Mouse (Mus musculus): ENCODE data around the gene Satb1.

Satb1 gene

DNA sequence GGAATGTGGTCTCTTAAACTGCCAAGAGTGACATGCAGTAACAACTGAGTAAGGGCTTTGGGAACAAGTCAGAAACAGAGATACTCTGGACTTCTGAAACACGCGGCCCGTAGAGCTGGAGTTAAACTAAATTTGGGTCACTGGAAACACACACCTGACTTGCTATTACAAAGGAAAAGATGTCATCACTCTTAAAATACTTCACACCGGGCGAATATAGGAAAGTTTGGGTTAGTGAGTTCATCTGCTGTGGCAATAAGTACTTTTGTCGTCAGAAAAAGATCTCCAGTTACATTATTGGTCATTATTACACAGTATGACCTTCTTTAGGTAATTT, 19.3 kb downstream of the Satb1 start:
- no peak for DNase-seq

DNA sequence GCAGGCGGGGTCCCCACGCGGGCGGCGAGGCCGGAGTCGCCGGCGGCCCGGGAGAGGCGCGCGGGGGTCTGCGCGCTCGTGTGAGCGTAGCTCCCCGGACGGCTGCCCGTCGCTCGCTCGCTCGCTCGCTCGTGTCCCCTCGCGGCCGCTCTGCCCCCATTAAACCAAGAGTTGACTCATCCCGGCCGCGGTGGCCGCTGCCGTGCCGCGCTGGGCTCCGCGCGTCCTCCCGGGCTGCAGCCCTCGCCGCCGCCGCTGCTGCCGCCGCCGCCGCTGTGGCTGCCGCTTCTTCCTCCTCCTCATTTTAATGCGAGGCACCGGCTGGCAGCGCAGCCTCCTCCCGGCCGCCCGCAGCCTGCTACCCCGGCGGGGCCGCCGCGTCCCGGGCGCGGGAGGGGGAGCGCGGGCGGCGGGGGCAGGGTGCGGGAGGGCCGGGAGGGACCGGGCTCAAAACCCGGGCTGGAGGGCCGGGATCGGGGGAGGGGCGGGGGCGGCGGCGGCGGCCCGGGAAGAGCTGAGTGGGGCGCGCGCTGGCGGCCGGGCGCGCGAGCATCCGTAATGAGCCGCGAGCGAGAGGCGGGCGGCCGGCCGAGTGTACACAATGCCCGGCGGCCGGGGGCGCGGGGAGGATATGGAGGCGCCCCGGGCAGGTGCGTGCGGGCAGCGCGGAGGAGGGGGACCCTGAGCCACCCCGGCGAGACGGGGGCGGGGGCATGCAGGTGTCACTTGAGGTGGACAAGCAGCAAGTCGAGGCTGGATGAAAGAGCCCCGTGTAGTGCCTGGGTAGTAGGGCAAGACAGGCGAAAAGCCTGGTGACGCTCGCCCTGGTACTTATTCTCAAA, 19.9 kb downstream of the Satb1 start:
- peak; percentile 82 to 86 for DNase-seq

DNA sequence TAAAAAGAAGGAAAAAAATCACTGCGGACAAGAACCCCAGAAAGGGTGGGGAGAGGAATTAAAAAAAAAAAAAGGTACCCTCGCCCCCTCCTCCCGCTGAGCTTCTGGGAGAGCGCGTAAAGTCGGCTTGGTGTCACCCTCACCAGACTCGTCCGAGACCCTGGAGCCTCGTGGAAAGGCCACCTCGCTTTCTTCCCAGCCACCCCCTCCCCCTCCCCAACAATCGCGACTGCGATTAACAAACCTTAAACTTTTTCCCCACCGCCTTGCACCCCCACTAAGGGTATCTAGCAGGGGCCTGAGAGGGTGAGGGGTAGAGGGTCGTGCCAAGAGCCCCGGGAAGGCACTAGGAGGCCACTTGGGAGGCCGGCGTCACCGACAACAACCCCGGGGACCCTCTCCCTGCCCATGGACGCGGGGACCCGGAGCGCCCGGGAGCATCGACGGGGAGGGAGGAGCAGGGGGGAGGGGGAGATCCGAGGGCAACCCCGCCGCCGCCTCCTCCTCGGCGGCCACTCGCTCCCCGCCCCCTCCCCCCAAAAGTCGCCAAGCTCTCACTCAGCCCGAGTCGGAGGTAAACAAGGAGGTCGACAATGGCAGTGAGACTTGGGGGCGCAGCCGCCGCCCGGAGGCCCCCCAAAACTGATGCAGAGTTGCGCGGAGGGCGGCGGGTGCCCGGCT, 20.7 kb downstream of the Satb1 start:
- peak; percentile 63 to 70 for DNase-seq

DNA sequence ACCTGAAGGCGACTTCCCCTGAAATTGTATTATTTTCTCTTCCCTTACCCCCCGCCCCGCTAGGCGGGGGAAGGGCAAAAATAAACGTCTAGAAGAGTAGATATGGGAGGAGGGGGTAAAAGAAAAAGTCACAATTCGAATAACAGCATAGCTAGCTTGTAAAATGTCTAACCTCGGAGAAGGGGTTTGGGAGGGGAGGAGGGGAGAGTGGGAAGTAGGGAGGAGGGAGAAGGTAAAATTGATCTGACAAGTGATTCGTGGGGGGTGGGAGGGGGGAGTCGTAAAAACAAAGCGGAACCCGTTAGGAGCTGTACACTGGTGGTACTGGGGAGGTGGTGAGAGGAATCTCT, 21.2 kb downstream of the Satb1 start:
- peak; percentile 23 to 48 for DNase-seq

DNA sequence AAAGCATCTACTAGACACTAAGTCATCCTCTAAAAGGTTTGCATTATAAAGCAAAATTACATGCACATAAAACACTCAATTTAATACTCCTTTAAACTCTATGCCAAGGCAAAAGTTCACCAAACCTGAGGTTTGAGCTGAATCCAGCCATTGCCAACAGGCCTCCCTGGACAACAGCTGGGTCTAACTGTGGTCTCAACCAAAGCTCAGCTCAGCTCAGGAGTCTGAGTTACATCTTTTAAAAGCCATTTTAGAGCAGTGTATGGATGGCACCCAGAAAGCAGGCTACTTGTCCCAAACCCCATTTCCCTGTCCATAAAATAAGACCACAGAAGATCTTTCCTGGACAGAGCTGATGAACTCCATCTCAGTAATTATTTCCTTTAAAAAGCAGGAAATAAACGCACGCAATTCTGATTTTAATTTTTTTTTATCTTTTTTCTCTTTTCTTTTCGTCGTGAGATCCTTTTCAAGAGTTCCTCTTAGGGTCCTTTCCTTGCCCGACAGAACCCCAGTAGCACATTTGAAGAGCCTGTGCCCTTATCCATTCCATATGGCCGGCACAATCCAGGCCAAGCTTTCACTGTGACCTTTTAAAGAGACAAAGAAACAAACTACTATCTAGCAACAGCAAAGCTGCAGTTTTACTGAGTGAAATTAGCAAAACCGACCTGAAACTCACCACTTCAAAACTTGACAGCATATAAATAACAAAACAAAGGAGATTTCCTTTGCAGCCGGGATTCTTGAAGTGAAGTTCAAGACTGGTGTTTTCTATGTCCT, 21.8 kb downstream of the Satb1 start:
- DNase-seq = peak; percentile 76 to 81

DNA sequence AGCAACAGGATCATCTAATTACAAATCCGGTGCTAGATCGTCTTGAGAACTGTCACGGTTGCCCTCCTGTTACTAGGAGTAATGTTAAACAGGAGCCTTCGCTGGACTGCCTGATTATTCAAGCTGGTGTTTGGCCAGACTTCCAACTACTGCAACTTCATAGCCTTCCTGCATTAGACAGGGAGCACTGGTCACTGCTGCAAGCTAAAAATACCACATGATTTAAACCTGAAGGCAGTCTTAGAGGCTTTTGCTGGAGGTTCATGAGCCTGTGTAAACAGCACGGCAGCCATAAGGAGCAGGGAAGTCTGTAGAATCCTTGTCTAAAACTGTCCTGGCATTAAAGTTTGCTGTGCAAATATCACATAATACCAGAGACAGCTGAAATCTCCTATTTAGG, 25.7 kb downstream of the Satb1 start:
- DNase-seq = no peak

DNA sequence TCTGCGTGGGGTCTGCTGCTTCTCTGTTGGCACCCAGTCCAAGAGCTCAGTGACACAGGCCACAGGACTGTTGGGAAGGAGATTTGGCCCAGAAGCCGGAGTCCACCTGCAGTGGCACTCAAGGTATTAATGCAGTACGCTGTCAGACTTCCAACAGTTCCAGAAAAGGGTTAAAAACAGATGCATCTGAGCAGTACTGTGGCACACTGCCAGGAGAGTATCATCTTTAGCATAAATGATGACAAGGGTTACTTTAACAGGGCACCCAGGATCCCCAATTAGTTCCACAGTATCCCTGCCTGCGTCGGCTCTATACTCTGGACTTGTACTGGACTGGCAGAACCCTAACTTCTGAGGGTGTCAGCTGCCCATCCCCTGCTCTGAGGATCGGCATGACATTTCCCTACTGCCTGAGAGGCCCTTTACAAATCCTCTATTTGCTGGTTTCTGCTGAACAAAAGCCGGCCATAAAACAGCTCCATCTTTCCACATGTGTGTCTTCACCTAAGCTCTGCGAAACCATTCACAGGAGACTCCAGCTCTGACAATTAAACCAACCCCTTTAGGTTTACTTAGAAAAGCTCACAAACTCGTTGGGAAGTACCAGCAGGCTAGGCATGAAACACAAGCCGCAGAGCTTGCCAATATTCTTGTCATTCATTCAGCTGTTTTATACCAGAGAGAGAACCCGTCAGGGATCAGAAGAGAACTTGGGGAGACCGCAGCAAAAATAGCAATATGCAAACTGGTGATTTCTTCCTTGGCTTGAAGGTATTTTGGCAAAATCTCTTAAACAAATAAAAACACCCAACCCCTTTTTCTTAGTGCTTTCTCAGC, 26.7 kb downstream of the Satb1 start:
- peak; percentile 23 to 31 for DNase-seq

DNA sequence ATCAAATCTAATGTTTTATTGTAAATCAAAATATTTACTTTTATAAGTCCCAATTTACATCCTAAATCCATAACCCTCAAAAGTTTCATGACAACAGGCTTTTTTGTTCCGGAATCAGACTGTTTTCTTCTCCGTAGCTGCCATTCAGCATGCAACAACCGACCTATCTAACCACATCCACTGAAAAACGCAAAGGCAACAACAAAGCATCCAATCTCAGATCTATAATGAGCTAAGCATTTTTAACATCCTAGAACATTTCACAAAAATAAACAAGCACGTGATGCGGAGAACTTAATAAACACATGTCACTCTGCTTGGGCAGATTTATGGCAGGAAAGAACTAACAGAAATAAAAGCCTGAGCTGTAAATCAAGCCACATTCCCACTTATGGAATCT, 32.9 kb downstream of the Satb1 start:
- no peak for DNase-seq

DNA sequence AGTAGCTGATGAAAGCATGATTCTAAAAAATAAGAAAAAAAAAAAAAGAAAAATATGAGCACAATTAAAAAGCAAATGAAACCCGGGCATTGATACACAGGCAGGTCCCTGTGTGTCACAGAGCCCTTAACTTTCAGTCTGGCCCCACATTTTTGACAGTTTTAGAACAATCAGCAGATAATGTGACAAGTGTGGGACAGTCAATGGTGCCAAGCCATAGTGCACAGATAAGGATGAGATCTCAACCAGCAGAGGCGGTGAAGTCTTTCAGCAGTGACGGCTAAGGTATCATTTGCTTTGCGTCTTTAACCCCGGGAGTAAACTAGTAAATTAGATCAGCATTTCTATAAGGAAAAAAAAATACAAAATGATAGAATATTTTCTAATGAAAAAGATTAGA, 36.6 kb downstream of the Satb1 start:
- DNase-seq = no peak

DNA sequence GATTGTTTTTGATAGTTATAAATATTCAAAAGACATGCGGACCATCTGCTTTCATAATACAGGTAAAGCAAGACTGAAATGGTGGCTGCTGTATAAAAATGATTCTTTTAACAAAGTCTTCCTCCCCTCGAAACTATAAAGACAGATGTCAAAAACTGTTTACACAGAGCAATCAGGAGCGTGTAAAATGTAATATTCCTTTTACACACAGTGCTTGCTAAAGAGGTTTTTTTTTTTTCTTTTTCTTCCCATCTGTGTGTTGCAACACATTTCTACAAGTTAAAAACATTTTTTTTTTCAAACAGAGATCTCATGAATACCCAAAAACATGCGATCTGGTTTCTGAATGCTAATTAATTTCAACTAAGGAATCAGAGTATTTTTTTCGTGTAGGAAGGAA, 41.9 kb downstream of the Satb1 start:
- DNase-seq = no peak

DNA sequence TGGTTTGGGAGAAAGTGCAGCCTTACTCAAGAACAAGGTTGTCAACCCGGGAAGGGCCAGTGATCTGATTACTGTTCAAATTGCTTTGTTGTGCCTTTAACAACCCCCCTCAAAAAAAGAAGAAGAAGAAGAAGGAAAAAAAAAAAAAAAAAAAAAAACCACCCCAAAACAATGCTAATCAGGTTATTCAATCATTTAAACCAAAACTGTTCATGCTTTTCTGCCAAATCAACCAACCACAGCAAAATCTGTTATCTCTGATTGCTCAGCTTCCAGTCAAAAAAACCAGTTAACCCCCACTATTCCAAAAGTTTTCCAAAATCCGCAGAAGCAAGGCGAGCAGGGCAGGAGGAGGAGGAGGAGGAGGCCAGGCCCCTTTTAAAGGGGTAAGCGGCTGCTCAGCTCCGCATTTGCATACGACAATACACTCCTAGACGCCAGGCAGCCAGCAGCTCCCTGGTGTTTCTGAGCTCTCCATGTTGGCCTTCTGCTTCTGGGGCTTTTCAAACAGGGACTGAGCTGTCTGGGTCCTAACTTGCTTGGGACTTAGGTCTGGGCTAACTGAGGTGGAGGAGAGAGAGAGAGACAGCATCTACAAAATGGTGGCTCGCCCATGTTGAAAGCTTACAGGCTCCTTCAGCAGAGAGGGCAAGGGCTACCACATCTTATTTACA, 42.6 kb downstream of the Satb1 start:
- DNase-seq = peak; percentile 37 to 41

DNA sequence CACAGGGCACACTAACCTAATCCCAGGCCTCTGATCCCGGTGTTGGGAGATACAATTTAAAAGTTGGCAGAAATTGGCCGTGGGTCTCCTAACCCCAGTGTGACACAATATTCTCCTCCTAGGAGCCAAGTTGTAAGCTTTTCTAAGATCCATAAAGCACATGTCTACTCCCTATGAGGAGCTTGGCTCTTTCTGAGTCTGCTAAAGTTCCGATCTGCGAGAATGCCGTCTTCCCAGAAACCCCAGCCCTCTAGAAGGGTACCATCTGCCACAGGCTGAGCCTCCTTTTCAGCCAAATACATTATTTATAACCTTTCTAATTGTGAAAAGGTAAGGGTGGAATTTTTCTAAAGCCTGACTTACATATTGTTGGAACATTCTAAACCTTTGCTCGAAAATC, 43.3 kb downstream of the Satb1 start:
- peak; percentile 33 to 60 for DNase-seq

DNA sequence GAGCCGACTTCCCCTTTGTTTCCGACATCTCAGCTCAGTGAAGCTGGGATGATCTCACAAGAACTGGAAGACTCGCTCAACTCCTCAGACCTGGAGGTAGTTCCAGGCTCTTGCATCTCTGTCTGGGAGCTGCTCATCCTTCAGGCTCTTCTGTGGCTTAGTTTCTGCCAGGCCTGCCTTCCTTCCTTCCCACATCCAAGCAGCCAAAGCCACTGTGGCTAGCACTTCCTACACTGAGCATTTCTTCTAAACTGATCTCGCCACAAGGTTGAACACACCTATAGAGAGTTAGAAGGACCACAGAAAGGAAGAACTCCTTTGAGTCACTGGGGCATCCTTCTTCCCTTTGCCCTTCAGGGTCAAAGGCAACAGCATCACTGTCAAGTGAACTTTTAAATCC, 44.0 kb downstream of the Satb1 start:
- no peak for DNase-seq

DNA sequence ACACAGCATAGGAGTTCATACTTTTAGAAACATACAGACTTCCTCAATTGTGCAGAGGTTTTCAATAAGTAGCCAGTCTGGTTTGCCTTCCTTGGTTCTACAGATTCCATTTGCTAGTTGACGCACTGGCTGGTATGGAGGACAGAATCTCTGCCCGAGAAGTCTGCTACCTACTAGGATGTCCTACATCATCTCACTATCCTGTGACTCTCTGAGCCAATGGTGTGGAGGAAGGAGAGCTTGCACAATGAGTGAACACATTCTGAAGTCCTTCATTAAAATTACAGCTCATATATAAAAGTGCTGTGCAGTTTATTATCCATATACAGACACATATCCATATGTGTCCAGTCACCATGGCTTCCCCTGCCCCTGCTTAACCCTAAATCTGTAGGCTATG, 45.1 kb downstream of the Satb1 start:
- no peak for DNase-seq

DNA sequence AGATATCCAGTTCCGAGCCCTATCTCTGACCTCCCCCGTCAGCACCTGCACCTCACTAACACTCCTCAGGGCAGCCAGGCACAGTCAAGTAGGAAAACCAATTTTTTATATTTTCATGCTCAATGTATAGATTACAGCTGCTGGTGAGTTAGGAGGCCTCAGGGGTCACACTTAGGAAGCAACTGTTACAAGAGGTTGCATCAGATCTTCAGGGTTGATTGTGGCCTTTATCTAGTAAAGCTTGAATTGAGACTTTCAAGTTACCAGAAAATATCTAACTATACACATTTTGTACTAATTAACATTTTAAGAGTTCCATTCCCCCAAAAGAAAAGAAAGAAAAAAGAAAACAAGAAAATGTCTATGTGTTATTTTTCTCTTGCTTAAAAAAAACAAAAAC, 47.0 kb downstream of the Satb1 start:
- no peak for DNase-seq

DNA sequence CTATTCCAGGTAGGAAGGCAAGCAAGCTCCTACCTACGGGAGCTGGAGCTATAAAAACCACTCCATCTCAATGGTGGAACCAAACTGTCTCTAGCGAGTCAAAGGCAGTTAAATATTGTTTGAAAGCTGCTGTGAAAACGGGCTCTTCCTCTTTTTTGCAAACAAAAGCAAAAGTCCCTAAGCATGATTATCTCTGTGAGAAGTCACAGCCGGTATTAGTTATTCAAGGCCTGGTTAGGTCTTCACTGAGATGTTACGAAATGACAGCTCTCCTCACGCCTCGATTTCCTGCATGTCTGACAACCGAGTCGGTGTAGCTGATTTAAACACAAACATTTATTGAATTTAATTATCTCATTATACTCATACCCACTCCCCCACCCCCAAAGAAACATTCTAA, 48.2 kb downstream of the Satb1 start:
- no peak for DNase-seq

DNA sequence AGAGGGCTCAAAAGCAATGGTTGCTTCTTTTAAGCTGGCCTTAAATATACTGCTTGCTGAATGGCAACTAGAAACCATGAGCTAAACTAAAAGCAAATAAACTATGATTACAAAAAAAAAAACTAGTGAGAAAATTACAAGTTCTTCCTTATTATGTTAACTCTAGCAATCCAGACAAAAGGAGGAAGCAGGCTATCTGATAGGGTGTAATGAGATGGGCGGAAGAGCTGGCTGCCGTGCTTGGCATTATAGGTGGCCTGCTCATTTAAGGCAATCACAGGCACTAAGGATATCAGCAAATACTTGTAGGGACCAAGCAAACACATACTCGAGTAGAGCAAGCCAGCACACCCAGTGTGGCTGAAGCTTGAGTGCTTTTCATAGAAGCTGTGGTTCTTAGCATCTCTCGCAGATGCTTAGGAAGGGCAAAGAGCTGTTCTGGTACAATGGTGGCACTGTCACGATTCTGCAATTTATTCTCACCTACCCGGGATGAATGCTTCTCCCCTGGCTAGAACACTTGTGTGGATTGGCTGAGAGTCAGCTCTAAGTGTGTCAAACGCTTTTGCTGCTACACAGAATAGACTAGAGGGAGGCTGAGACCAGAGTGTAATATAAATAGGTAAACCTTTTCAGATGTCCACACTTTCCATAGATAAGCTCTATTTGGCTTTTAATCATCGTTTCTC, 49.4 kb downstream of the Satb1 start:
- no peak for DNase-seq

DNA sequence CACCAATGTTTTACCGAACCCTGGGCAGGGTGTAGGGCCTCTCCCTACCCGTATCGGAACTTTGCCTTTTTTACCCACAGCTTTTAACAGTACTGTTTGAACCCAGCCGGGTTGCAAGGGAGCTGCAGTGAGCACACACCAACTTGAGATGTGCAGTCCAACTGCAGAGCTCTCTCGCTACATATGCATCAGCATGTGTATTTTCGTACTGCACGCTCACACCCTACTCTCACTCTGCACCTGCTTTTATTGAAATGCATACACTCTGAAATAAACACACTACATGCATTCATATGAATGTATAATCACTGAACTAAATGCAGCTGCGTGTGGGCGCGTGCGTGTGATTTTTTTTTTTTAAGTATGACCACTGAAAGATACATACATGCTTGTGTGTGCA, 53.1 kb downstream of the Satb1 start:
- no peak for DNase-seq

DNA sequence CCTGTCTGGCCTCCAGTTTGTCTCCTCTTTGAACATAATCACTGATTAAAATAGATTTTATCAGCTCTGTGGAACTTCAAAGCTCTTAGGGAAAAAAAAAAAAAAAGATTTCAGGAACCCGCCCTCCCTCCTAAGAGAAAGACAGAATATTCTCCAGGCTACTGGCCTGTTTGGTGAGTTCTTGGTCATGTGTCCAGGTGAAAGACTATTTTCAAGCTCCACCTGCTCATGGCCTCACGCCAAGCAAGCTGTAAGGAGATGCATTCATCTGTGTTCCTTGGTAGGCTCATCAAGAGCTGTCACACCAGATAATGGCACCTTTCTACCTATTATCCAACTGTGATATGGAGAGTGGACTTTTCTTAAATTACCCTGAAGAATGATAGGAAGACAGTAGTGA, 54.1 kb downstream of the Satb1 start:
- DNase-seq = peak; percentile 56 to 70

DNA sequence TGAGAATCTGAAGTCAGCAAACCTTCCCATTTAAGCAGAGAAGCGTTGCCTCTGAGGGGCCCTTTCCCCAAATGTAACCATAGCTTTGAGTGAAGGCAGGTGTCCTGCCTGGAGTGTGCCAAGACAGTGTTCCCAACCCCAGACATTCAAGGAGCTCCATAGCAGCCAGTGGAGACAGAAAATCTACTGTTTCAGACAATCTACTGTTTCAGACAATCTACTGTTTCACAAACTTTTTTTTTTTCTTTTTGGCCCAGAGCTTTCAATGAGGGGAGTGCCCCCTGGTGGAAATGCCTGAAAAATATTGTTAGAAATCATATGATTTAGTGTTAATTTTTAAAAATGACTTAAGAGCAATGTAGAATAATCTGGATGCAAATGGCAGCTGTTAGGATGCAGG, 55.3 kb downstream of the Satb1 start:
- peak; percentile 44 to 49 for DNase-seq

DNA sequence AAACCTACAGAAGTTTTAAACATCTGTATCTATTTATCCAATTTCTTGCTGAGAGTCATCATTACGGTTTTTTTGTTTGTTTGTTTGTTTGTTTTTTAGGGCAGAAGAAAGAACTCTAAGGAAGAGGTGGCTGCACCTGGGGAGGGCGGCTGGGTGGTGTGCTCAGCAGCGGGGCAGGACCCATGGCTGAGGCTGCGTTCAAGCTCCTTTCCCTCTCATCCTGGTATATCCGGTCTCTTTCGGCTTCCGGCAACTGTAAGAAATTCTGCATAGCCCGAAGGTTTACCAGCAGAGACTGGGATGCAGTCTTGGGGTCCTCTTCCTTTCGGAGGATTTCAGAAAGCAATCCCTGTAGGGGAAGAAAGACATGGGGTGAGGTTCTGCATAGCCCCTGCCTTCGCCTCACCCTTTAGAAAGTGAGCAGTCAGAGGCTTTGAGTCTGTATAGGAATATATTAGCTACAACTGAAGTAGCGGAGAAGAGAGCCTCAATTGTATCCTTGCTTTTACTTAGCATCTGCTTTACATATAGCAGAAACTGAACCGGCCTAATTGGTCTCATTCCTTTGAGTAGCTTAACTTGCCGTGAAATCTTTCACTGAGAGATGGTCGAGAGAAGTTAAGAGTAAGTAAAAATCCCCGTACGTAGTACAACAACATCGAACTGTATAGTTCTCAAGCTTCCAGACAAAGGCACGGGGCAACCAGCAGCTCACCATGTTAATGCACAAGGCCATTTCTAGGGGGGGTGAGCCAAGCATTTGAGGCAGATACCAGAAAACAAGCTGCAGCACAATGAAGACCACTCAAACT, 57.8 kb downstream of the Satb1 start:
- DNase-seq = no peak
